Comparison of ENCODE assay signal across 18 mouse cellular contexts in the genomic region with DNA sequence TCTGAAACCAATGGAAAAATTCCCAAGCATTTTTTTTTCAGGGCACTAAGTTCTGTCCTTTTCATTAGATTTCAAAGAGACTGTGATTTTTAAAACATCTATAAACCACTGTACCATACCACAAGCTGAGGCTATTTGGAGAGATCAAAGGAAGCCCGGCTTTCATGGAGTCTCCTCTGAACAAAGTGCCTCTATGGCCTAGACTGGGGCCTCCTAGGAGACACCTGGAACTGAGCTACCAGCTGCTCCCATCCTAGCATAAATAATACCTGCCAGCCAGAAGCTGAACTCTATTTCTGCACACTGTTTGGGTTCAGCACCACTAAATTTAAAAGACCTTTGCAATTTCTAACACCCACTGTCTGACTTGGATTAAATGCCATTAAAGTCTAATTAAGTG.
"Had no signal": no experiment of that assay in that cellular context is flagged by ENCODE, and none has a peak within 500 bp of the region (broad histone marks: within the 10 kb centered on the region; RNA-seq: fewer than 3 reads in every experiment).

No protein-coding gene starts in this region.

- H3K4me1 ChIP-seq: megakaryocyte, embryonic 14.5 days; midbrain, embryonic 13.5 days; midbrain, embryonic 15.5 days; neural tube, embryonic 12.5 days had no signal

- ATAC-seq: liver, postnatal 0 days; lung, postnatal 0 days; midbrain, embryonic 13.5 days; midbrain, embryonic 15.5 days had no signal

- DNase-seq: liver, postnatal 0 days; lung, adult 2 months; lung, postnatal 14 days; lung, postnatal 36 days; right cerebral cortex, adult 18-20 months; right cerebral cortex, postnatal 25 days; right cerebral cortex, postnatal 4 days; spleen, adult 18-20 months; thymus, adult 18-20 months; thymus, postnatal 14 days; thymus, postnatal 36 days had no signal

- H3K36me3 ChIP-seq: lung, embryonic 15.5 days; midbrain, embryonic 13.5 days; midbrain, embryonic 15.5 days; neural tube, embryonic 12.5 days had no signal

- H3K4me2 ChIP-seq: lung, embryonic 15.5 days; midbrain, embryonic 13.5 days; midbrain, embryonic 15.5 days; neural tube, embryonic 12.5 days had no signal

- H3K27ac ChIP-seq: lung, embryonic 15.5 days; macrophage; midbrain, embryonic 13.5 days; midbrain, embryonic 15.5 days; neural tube, embryonic 12.5 days had no signal

- H3K27me3 ChIP-seq: lung, embryonic 15.5 days; megakaryocyte, embryonic 14.5 days; midbrain, embryonic 13.5 days; midbrain, embryonic 15.5 days; neural tube, embryonic 12.5 days had no signal

- H3K9me3 ChIP-seq: lung, embryonic 15.5 days; megakaryocyte, embryonic 14.5 days; midbrain, embryonic 13.5 days; midbrain, embryonic 15.5 days; neural tube, embryonic 12.5 days had no signal

- H3K9ac ChIP-seq: liver, postnatal 0 days; lung, embryonic 15.5 days; midbrain, embryonic 13.5 days; midbrain, embryonic 15.5 days; neural tube, embryonic 12.5 days had no signal

- H3K4me3 ChIP-seq: lung, embryonic 15.5 days; megakaryocyte, embryonic 14.5 days; midbrain, embryonic 13.5 days; midbrain, embryonic 15.5 days; neural tube, embryonic 12.5 days had no signal
